Mouse (Mus musculus): ENCODE measurements around the gene Serpina12.

Serpina12 gene

GRCm38 (mm10) chr12:104004689-104005088 lies 39.6 kb downstream of the Serpina12 start:
- in situ Hi-C loops (cut with MboI, MseI): loop anchor here in 1 of 2 experiments (5.0 kb wide), 1 partner anchor 43 kb away; no protein-coding TSS in a partner anchor

- in situ Hi-C loops (cut with MboI, MseI): no loop called here
Observed at GRCm38 (mm10) chr12:104003238-104003612, 41.0 kb downstream of the Serpina12 start.

GRCm38 (mm10) chr12:104002569-104003237 lies 41.5 kb downstream of the Serpina12 start:
- in situ Hi-C loops (cut with MboI, MseI): no loop called here

- in situ Hi-C loops (cut with MboI, MseI): no loop called here
Observed at GRCm38 (mm10) chr12:104000594-104000993, 43.6 kb downstream of the Serpina12 start.

- in situ Hi-C loops (cut with MboI, MseI): loop anchor here (5.0 to 10.0 kb wide), 4 partner anchors 73 to 685 kb away; partner anchors contain the start of gene Fam181a (in 1 of the 2)
Observed at GRCm38 (mm10) chr12:103999611-104000010, 44.6 kb downstream of the Serpina12 start.

GRCm38 (mm10) chr12:103996513-103996912 lies 47.7 kb downstream of the Serpina12 start:
- in situ Hi-C loops (cut with MboI, MseI): loop anchor here (5.0 to 10.0 kb wide), 4 partner anchors 76 to 682 kb away; partner anchors contain the start of gene Fam181a (in 1 of the 2)

- in situ Hi-C loops (cut with MboI, MseI): loop anchor here (5.0 to 10.0 kb wide), 4 partner anchors 77 to 681 kb away; partner anchors contain the start of gene Fam181a (in 1 of the 2)
Observed at GRCm38 (mm10) chr12:103995292-103996072, 48.8 kb downstream of the Serpina12 start.

GRCm38 (mm10) chr12:103992945-103993344 lies 51.3 kb downstream of the Serpina12 start:
- in situ Hi-C loops (cut with MboI, MseI): loop anchor here in 1 of 2 experiments (10.0 kb wide), 2 partner anchors 82 to 678 kb away; partner anchors contain the start of gene Fam181a

- in situ Hi-C loops (cut with MboI, MseI): loop anchor here in 1 of 2 experiments (5.0 to 10.0 kb wide), 4 partner anchors 85 to 1438 kb away; partner anchors contain the start of genes Chga and Fam181a
Observed at GRCm38 (mm10) chr12:103989857-103990256, 54.4 kb downstream of the Serpina12 start, which contains the start of gene Serpina11. Gene Serpina11, minus strand, starts transcription at chr12:103989957.

GRCm38 (mm10) chr12:103989514-103989767 lies 54.8 kb downstream of the Serpina12 start:
- in situ Hi-C loops (cut with MboI, MseI): loop anchor here in 1 of 2 experiments (5.0 kb wide), 2 partner anchors 433 to 1437 kb away; partner anchors contain the start of gene Chga

GRCm38 (mm10) chr12:103988754-103989513 lies 55.3 kb downstream of the Serpina12 start:
- in situ Hi-C loops (cut with MboI, MseI): loop anchor here in 1 of 2 experiments (5.0 kb wide), 2 partner anchors 433 to 1437 kb away; partner anchors contain the start of gene Chga

GRCm38 (mm10) chr12:103985868-103986267 lies 58.4 kb downstream of the Serpina12 start:
- in situ Hi-C loops (cut with MboI, MseI): loop anchor here in 1 of 2 experiments (5.0 kb wide), 2 partner anchors 436 to 1434 kb away; partner anchors contain the start of gene Chga

- in situ Hi-C loops (cut with MboI, MseI): loop anchor here in 1 of 2 experiments (5.0 kb wide), 2 partner anchors 437 to 1433 kb away; partner anchors contain the start of gene Chga
Observed at GRCm38 (mm10) chr12:103984935-103985334, 59.3 kb downstream of the Serpina12 start.

GRCm38 (mm10) chr12:103981646-103982360 lies 62.4 kb downstream of the Serpina12 start:
- in situ Hi-C loops (cut with MboI, MseI): no loop called here
